Mouse (Mus musculus): Measurements from ENCODE around the gene Nfatc4.

Gene Nfatc4

GRCm38 (mm10) chr14:55883149-55883661 lies 60.3 kb downstream of the Nfatc4 start:
- no peak for DNase-seq (ENCODE audit: low spot score in 2 of 2)
